Mouse (Mus musculus): ENCODE measurements at regions not wholly inside any gene's neighbourhood (a gene's known extent, or its start where the extent isn't known, plus 50 kb on each side); places are given as distances from the start of the nearest gene placed in this dataset.

DNA sequence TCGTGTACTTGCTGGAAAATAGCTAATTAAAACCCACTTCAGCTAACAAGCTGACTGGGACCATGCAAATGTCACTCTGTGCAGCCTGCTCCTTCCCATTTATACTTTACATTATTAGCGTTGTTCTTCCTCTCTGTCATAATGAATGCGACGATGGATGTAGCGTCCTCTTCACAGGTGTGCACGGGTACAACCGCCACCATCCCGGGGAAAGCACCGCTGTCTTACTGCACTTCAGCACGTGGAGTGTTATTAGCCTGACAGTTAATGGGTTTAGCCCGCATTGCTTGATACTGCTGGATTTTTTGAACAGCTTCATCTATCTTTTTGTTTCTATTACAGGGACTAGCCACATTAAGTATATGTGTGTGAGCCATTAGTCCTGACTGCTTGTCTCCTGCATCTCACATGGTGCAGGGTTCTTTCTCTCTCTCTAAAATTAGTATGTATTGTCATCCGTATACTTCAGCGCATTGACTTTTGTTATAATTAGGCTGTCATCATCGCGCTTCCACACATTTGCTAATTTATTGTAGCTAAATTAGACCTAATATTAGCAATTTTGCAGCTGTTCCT, 383.0 kb downstream of the Rnf144b start:
- Histone ChIP-seq H3K9ac (replicated peaks; ENCODE audit: low read depth, low read length) (no peak overlapping the region), H3K27ac (ENCODE audit: low read length) (peak overlapping the region; percentile 25; the same call in 1 of the 2 replicates), H3K4me3 (replicated peaks; ENCODE audit: low read length) (no peak overlapping the region), H3K4me2 (ENCODE audit: low read length) (no peak overlapping the region), H3K27me3 (replicated peaks; ENCODE audit: control insufficient read depth, insufficient read depth, low read length) (no peaks in the 10 kb centered on the region), H3K4me1 (replicated peaks; ENCODE audit: control insufficient read depth, insufficient read depth, low read length) (no peaks in the 10 kb centered on the region), H3K36me3 (ENCODE audit: control insufficient read depth, insufficient read depth) (no peaks in the 10 kb centered on the region), H3K9me3 (ENCODE audit: control insufficient read depth, low read length) (no peaks in the 10 kb centered on the region)
- peak; percentile 72 for ATAC-seq
- WGBS, result 57% methylated on average over 15 of the region's 15 CpGs

DNA sequence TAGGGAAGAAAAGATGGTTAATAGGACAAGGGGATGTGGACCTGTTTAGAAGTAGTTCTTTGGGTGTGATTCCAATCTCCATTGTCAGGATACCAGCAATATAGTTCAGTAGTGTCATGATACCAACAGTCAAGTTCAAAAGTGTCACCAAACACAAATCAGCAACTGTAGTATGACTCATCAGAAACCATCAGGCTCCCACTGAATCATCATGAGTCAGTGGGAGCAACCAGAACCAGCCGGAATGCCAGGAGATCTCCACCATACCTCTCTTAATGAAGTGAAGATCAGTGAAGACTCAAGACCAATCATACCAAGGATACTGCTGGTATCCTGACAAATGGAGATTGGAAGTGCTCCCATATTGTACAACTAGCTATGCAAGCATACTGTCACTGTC, 410.5 kb downstream of the Rnf144b start:
- Histone ChIP-seq H3K9me3 (ENCODE audit: control insufficient read depth, low read length) (no peaks in the 10 kb centered on the region), H3K36me3 (ENCODE audit: control insufficient read depth, insufficient read depth) (no peaks in the 10 kb centered on the region), H3K4me1 (replicated peaks; ENCODE audit: control insufficient read depth, insufficient read depth, low read length) (no peaks in the 10 kb centered on the region), H3K9ac (replicated peaks; ENCODE audit: low read depth, low read length) (no peak overlapping the region), H3K27ac (ENCODE audit: low read length) (no peak overlapping the region), H3K4me2 (ENCODE audit: low read length) (no peak overlapping the region), H3K4me3 (replicated peaks; ENCODE audit: low read length) (no peak overlapping the region), H3K27me3 (replicated peaks; ENCODE audit: control insufficient read depth, insufficient read depth, low read length) (no peaks in the 10 kb centered on the region)
- ATAC-seq, result no peak
- WGBS, result 100% methylated on average over 1 of the region's 1 CpGs

DNA sequence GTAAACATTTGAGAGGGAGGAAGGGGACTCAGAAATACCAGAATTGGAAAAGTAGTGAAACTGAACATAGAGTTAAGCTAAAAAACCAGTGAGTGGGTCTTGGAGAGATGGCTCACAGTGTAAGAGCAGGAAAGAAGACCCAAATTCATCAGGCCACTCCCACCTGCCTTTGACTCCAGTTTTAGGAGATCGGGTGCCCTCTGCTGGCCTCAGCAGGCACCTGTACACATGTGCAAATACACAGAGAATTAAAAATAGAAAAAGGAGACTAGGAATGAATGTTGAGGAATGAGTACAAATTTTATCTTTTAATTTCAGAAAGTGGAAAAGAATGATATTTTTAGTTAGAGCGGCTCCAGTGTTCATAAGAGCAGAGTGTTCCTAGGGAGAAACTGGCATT, 414.7 kb downstream of the Rnf144b start:
- no peak overlapping the region for H3K27ac ChIP-seq (ENCODE audit: low read length)
- H3K9me3 ChIP-seq (ENCODE audit: control insufficient read depth, low read length), result no peaks in the 10 kb centered on the region
- ATAC-seq, result no peak
- H3K27me3 ChIP-seq (replicated peaks; ENCODE audit: control insufficient read depth, insufficient read depth, low read length), result no peaks in the 10 kb centered on the region
- H3K9ac ChIP-seq (replicated peaks; ENCODE audit: low read depth, low read length), result no peak overlapping the region
- WGBS, result 97% methylated on average over 2 of the region's 2 CpGs
- no peaks in the 10 kb centered on the region for H3K36me3 ChIP-seq (ENCODE audit: control insufficient read depth, insufficient read depth)
- H3K4me1 ChIP-seq (replicated peaks; ENCODE audit: control insufficient read depth, insufficient read depth, low read length), result no peaks in the 10 kb centered on the region
- H3K4me2 ChIP-seq (ENCODE audit: low read length), result no peak overlapping the region
- H3K4me3 ChIP-seq (replicated peaks; ENCODE audit: low read length), result no peak overlapping the region

DNA sequence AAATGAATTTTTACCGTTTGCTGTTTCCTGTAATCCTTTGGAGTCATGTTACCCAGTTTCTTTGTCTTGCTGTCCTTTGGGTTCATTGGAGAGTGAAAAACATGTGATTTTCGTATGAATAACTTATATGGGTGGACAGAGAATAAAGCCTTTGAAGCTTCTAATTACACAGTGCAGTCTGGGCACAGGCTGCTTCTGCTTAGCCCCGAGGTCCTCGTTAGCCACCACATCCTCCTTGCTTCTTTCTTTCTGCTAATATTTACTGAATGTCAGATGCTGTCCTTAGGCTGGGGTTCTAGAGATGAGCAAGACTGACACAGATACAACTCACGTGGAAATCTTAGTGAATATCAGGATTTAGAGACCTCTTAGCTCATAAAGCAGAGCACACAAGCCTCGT, 427.2 kb downstream of the Rnf144b start:
- Histone ChIP-seq H3K4me1 (replicated peaks; ENCODE audit: control insufficient read depth, insufficient read depth, low read length) (no peaks in the 10 kb centered on the region), H3K9me3 (ENCODE audit: control insufficient read depth, low read length) (no peaks in the 10 kb centered on the region), H3K27me3 (replicated peaks; ENCODE audit: control insufficient read depth, insufficient read depth, low read length) (no peaks in the 10 kb centered on the region), H3K36me3 (ENCODE audit: control insufficient read depth, insufficient read depth) (no peaks in the 10 kb centered on the region), H3K4me2 (ENCODE audit: low read length) (no peak overlapping the region), H3K27ac (ENCODE audit: low read length) (no peak overlapping the region), H3K4me3 (replicated peaks; ENCODE audit: low read length) (no peak overlapping the region), H3K9ac (replicated peaks; ENCODE audit: low read depth, low read length) (no peak overlapping the region)
- WGBS, result 19% methylated on average over 6 of the region's 6 CpGs
- ATAC-seq, result no peak

DNA sequence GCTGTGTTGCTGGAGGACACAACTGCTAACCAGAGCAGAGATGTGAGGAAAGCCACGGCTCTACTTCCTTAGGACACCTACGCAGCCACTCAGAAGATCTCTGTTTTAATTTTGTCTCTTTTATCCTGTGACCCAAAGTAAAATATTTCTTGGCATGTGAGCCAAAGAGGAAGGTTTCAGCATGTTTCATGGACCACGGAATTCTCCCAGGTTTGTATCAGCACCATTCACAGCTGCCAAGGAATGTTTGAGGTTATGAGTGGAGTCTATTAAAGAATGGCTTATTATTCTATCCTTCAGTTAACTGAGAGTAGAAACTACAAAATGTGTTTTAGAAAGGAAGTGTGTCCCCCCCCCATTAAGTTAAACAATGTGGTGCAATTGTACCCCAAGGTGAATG, 429.8 kb downstream of the Rnf144b start:
- WGBS, result 90% methylated on average over 3 of the region's 3 CpGs
- Histone ChIP-seq H3K36me3 (ENCODE audit: control insufficient read depth, insufficient read depth) (no peaks in the 10 kb centered on the region), H3K4me1 (replicated peaks; ENCODE audit: control insufficient read depth, insufficient read depth, low read length) (0 out of 2 replicates have a peak, but pooled peaks cover 2% of the 10 kb centered on the region), H3K4me2 (ENCODE audit: low read length) (no peak overlapping the region), H3K4me3 (replicated peaks; ENCODE audit: low read length) (no peak overlapping the region), H3K9me3 (ENCODE audit: control insufficient read depth, low read length) (no peaks in the 10 kb centered on the region), H3K27me3 (replicated peaks; ENCODE audit: control insufficient read depth, insufficient read depth, low read length) (no peaks in the 10 kb centered on the region), H3K27ac (ENCODE audit: low read length) (no peak overlapping the region), H3K9ac (replicated peaks; ENCODE audit: low read depth, low read length) (no peak overlapping the region)
- ATAC-seq, result no peak

DNA sequence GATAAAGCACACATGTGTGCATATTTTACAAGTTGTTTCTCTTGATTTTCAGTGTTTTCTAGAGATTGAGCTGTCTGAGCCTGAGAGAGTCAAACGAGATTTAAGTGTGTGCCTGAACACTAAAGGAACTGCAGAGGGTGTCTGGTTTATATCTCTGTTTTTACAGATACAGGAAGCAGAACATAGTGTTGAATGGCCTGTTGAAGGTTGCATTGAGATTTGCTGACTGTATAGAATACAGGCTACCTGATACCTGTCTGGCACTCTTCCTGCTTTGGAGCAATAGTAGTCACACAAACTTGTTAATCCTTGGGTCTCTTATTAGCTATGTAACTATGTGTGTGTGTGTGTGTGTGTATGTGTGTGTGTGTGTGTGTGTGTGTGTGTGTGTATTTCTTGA, 431.7 kb downstream of the Rnf144b start:
- H3K27me3 ChIP-seq (replicated peaks; ENCODE audit: control insufficient read depth, insufficient read depth, low read length), result no peaks in the 10 kb centered on the region
- ATAC-seq, result no peak
- 69% methylated on average over 1 of the region's 1 CpGs for WGBS
- peaks cover 6% of the 10 kb centered on the region for H3K4me1 ChIP-seq (replicated peaks; ENCODE audit: control insufficient read depth, insufficient read depth, low read length)
- H3K27ac ChIP-seq (ENCODE audit: low read length), result no peak overlapping the region
- H3K4me2 ChIP-seq (ENCODE audit: low read length), result no peak overlapping the region
- no peaks in the 10 kb centered on the region for H3K9me3 ChIP-seq (ENCODE audit: control insufficient read depth, low read length)
- no peak overlapping the region for H3K4me3 ChIP-seq (replicated peaks; ENCODE audit: low read length)
- no peaks in the 10 kb centered on the region for H3K36me3 ChIP-seq (ENCODE audit: control insufficient read depth, insufficient read depth)
- H3K9ac ChIP-seq (replicated peaks; ENCODE audit: low read depth, low read length), result no peak overlapping the region

DNA sequence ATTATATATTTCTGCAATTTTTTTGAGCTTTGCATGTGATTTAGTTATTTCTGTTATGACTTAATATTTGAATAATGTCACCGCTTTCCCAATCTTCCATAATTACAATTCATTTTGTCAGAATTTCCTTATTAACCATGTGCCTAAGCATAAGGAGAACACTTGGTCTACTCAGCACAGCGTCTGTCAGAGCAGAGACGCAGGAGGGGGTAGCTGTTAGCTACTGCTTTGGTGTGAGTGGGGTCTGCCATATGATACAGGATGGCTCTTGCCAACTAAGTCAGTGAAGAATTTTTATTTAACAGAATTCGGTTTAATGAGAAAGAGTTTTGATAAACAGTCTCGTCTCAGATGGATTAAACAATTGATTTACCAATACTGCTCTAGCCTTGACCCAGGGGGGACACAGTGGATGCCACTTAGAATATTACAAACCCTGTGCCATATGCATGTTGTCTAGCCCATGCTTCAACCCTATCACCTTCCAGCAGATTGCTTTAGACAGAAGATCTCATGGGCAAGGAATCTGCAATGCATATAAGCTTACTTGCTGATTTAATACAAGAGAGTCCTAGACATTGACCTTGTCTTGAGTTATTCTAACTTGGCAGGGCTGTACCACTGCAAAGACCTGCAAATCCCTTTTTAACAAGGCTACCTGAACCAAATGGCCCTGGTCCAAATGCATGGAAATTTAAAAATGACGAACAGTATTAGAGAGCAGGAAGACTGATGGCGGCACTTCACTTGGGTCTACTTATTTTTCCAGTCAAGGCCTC, 434.9 kb downstream of the Rnf144b start:
- H3K4me1 ChIP-seq (replicated peaks; ENCODE audit: control insufficient read depth, insufficient read depth, low read length), result peaks cover 6% of the 10 kb centered on the region
- H3K9me3 ChIP-seq (ENCODE audit: control insufficient read depth, low read length), result no peaks in the 10 kb centered on the region
- no peak overlapping the region for H3K9ac ChIP-seq (replicated peaks; ENCODE audit: low read depth, low read length)
- H3K4me2 ChIP-seq (ENCODE audit: low read length), result no peak overlapping the region
- H3K27ac ChIP-seq (ENCODE audit: low read length), result no peak overlapping the region
- H3K4me3 ChIP-seq (replicated peaks; ENCODE audit: low read length), result no peak overlapping the region
- H3K36me3 ChIP-seq (ENCODE audit: control insufficient read depth, insufficient read depth), result no peaks in the 10 kb centered on the region
- peak; percentile 93; the same call in 1 of the 2 replicates for ATAC-seq
- 59% methylated on average over 7 of the region's 7 CpGs for WGBS
- no peaks in the 10 kb centered on the region for H3K27me3 ChIP-seq (replicated peaks; ENCODE audit: control insufficient read depth, insufficient read depth, low read length)

DNA sequence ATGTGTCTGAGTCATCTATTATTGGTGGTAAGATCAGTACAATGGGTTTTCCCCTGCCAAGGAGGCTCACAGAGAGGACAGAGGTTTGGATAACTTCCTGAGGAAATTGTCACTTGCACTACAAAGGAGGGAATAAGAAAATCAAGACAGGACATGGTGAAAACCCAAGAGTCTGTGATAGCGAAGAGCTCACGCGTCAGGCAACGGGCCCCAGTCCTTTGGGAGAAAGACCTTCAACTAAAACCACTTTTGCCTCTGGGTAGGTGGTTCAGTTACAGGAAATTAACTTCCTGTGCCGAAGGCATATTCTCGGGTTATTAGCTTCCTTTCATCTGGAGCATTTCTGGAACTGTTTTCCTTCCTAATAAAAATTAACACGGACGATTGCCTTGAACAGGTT, 440.4 kb downstream of the Rnf144b start:
- no peak overlapping the region for H3K4me2 ChIP-seq (ENCODE audit: low read length)
- H3K9ac ChIP-seq (replicated peaks; ENCODE audit: low read depth, low read length), result no peak overlapping the region
- no peak overlapping the region for H3K27ac ChIP-seq (ENCODE audit: low read length)
- H3K9me3 ChIP-seq (ENCODE audit: control insufficient read depth, low read length), result no peaks in the 10 kb centered on the region
- no peak for ATAC-seq
- WGBS, result 86% methylated on average over 8 of the region's 8 CpGs
- H3K4me3 ChIP-seq (replicated peaks; ENCODE audit: low read length), result no peak overlapping the region
- H3K36me3 ChIP-seq (ENCODE audit: control insufficient read depth, insufficient read depth), result no peaks in the 10 kb centered on the region
- peaks cover 4% of the 10 kb centered on the region for H3K4me1 ChIP-seq (replicated peaks; ENCODE audit: control insufficient read depth, insufficient read depth, low read length)
- no peaks in the 10 kb centered on the region for H3K27me3 ChIP-seq (replicated peaks; ENCODE audit: control insufficient read depth, insufficient read depth, low read length)

DNA sequence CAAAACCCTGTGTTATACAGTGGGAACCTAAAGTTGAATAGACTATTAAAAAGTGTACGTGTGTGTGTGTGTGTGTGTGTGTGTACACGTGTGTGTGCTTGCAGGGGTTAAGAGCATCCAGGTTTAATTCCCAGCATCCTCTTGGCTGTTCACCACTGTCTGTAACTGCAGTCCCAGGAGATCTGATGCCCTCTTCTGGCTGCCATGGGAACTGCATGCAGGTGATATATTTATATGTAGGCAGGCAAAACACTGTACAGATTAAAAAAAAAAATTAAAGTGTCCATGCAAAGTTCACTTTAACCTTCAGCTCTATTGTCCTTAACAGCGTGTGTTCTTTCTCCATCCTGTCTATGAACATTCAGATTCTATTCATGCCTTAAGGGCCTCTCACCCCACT, 454.1 kb downstream of the Rnf144b start:
- H3K4me3 ChIP-seq (replicated peaks; ENCODE audit: low read length), result no peak overlapping the region
- no peak overlapping the region for H3K4me2 ChIP-seq (ENCODE audit: low read length)
- no peak overlapping the region for H3K9ac ChIP-seq (replicated peaks; ENCODE audit: low read depth, low read length)
- no peaks in the 10 kb centered on the region for H3K4me1 ChIP-seq (replicated peaks; ENCODE audit: control insufficient read depth, insufficient read depth, low read length)
- no peak overlapping the region for H3K27ac ChIP-seq (ENCODE audit: low read length)
- H3K36me3 ChIP-seq (ENCODE audit: control insufficient read depth, insufficient read depth), result no peaks in the 10 kb centered on the region
- H3K27me3 ChIP-seq (replicated peaks; ENCODE audit: control insufficient read depth, insufficient read depth, low read length), result no peaks in the 10 kb centered on the region
- no peaks in the 10 kb centered on the region for H3K9me3 ChIP-seq (ENCODE audit: control insufficient read depth, low read length)
- no peak for ATAC-seq
- WGBS, result 70% methylated on average over 3 of the region's 3 CpGs

All from forebrain, embryonic 16.5 days (tissue).